Mouse (Mus musculus) heart, embryonic 13.5 days (tissue): ENCODE measurements around the gene Vwa8. TPM values are rescaled to one million over a fixed set of nuclear protein-coding genes. Genes with fewer than 3 reads are reported as not detected.

Experiments
- ATAC-seq: fragments of 200-750 bp; cut with Nextera tagmentation; 2 replicates; pipeline ENCODE4 v1.8.0; 2017; ENCODE audit warnings: moderate TSS enrichment; ENCODE audit not compliant: insufficient number of reproducible peaks, low FRiP score, low TSS enrichment; ENCODE audit errors: extremely low read depth
- H3K27ac ChIP-seq: fragments of 300-500 bp; sonication (generic); replicated peaks from 2 replicates; pipeline ENCODE4 v1.5.1; 2015; ENCODE audit warnings: moderate library complexity, mild to moderate bottlenecking, inconsistent platforms
- H3K27me3 ChIP-seq: fragments of 300-500 bp; sonication (generic); replicated peaks from 2 replicates; pipeline ENCODE4 v1.6.1; 2015; ENCODE audit warnings: mild to moderate bottlenecking, inconsistent platforms
- H3K36me3 ChIP-seq: fragments of 300-500 bp; sonication (generic); 2 replicates; pipeline ENCODE4 v1.6.1; 2015; ENCODE audit warnings: mild to moderate bottlenecking, inconsistent platforms
- H3K4me1 ChIP-seq: fragments of 300-500 bp; sonication (generic); 2 replicates; pipeline ENCODE4 v1.6.1; 2015; ENCODE audit warnings: inconsistent platforms
- H3K4me2 ChIP-seq: fragments of 300-500 bp; sonication (generic); 2 replicates; pipeline ENCODE4 v1.6.1; 2015; ENCODE audit warnings: inconsistent platforms, mild to moderate bottlenecking, moderate library complexity
- H3K4me3 ChIP-seq: fragments of 300-500 bp; sonication (generic); 2 replicates; pipeline ENCODE4 v1.5.1; 2015; ENCODE audit warnings: moderate library complexity, mild to moderate bottlenecking, inconsistent platforms
- H3K9ac ChIP-seq: fragments of 300-500 bp; sonication (generic); 2 replicates; pipeline ENCODE4 v1.6.1; 2015; ENCODE audit warnings: inconsistent platforms, mild to moderate bottlenecking, moderate library complexity
- H3K9me3 ChIP-seq: fragments of 300-500 bp; sonication (generic); 2 replicates; pipeline ENCODE4 v1.6.1; 2016; ENCODE audit warnings: inconsistent platforms
- WGBS: fragments of 180-500 bp; shearing (Covaris S2); methylation state at CpG from one replicate; pipeline ENCODE4 v1.1.7; 2015; ENCODE audit warnings: mixed read lengths; 5-methylcytosine and 5-hydroxymethylcytosine counted together
- polyA plus RNA-seq: library from polyadenylated mRNA; unstranded; fragments of >200 nt; fragmentation: Nextera tagmentation; extraction: Ambion mirVana; gene quantifications from 2 replicates; pipeline ENCODE4 v1.2.1, GENCODE M21; 2015

Gene Vwa8
- polyA plus RNA-seq, 1 experiment from 2014 or later = 14.9 TPM

- Histone ChIP-seq H3K27ac (no peak overlapping the region), H3K9me3 (peaks cover 8% of the 10 kb centered on the region; the same call in 1 of the 2 replicates)
- 68% methylated on average over 10 of the region's 10 CpGs for WGBS
These were observed 335.2 kb downstream of the Vwa8 start for GRCm38 (mm10) chr14:79184071-79184470.

GRCm38 (mm10) chr14:79185018-79185685 is 336.3 kb downstream of the Vwa8 start:
- H3K36me3 ChIP-seq = peaks cover 14% of the 10 kb centered on the region
- no peaks in the 10 kb centered on the region for H3K27me3 ChIP-seq
- no peak overlapping the region for H3K9ac ChIP-seq
- peaks cover 8% of the 10 kb centered on the region; the same call in 1 of the 2 replicates for H3K9me3 ChIP-seq
- H3K4me3 ChIP-seq = no peak overlapping the region
- no peak for ATAC-seq
- H3K4me1 ChIP-seq = peaks cover 10% of the 10 kb centered on the region
- H3K27ac ChIP-seq = no peak overlapping the region
- 65% methylated on average over 11 of the region's 11 CpGs for WGBS
- no peak overlapping the region for H3K4me2 ChIP-seq

More at GRCm38 (mm10) chr14:79184071-79184470, 335.2 kb downstream of the Vwa8 start:
- peaks cover 17% of the 10 kb centered on the region for H3K4me1 ChIP-seq
- no peak overlapping the region for H3K9ac ChIP-seq
- H3K27me3 ChIP-seq = no peaks in the 10 kb centered on the region
- no peak for ATAC-seq
- H3K36me3 ChIP-seq = peaks cover 14% of the 10 kb centered on the region
- no peak overlapping the region for H3K4me2 ChIP-seq
- no peak overlapping the region for H3K4me3 ChIP-seq

- H3K27ac ChIP-seq = no peak overlapping the region
These were observed 338.1 kb downstream of the Vwa8 start for GRCm38 (mm10) chr14:79186976-79187375.

GRCm38 (mm10) chr14:79196711-79197110 is 347.9 kb downstream of the Vwa8 start:
- no peaks in the 10 kb centered on the region for H3K36me3 ChIP-seq
- ATAC-seq = no peak
- WGBS = 72% methylated on average over 3 of the region's 3 CpGs
- no peaks in the 10 kb centered on the region for H3K27me3 ChIP-seq
- H3K4me1 ChIP-seq = no peaks in the 10 kb centered on the region
- no peak overlapping the region for H3K4me2 ChIP-seq
- no peak overlapping the region for H3K4me3 ChIP-seq
- H3K27ac ChIP-seq = no peak overlapping the region
- H3K9me3 ChIP-seq = no peaks in the 10 kb centered on the region
- no peak overlapping the region for H3K9ac ChIP-seq

More at GRCm38 (mm10) chr14:79186976-79187375, 338.1 kb downstream of the Vwa8 start:
- ATAC-seq = no peak
- Histone ChIP-seq H3K36me3 (peaks cover 14% of the 10 kb centered on the region), H3K4me1 (peaks cover 5% of the 10 kb centered on the region; the same call in 1 of the 2 replicates), H3K27me3 (no peaks in the 10 kb centered on the region), H3K9ac (no peak overlapping the region), H3K9me3 (peaks cover 8% of the 10 kb centered on the region; the same call in 1 of the 2 replicates), H3K4me3 (no peak overlapping the region), H3K4me2 (no peak overlapping the region)
- 89% methylated on average over 1 of the region's 1 CpGs for WGBS

- WGBS = 87% methylated on average over 15 of the region's 15 CpGs
- no peak overlapping the region for H3K4me3 ChIP-seq
- no peak overlapping the region for H3K9ac ChIP-seq
- H3K27me3 ChIP-seq = no peaks in the 10 kb centered on the region
- H3K4me2 ChIP-seq = no peak overlapping the region
- no peaks in the 10 kb centered on the region for H3K9me3 ChIP-seq
- H3K4me1 ChIP-seq = peaks cover 5% of the 10 kb centered on the region
- no peak overlapping the region for H3K27ac ChIP-seq
- ATAC-seq = no peak
- no peaks in the 10 kb centered on the region for H3K36me3 ChIP-seq
These were observed 349.2 kb downstream of the Vwa8 start for GRCm38 (mm10) chr14:79198066-79198465.

- H3K27me3 ChIP-seq = peaks cover 4% of the 10 kb centered on the region; the same call in 1 of the 2 replicates
- no peaks in the 10 kb centered on the region for H3K36me3 ChIP-seq
- H3K4me3 ChIP-seq = no peak overlapping the region
- H3K4me1 ChIP-seq = peaks cover 12% of the 10 kb centered on the region
- 0 out of 2 replicates have a peak overlapping the region, but pooled peaks have one; percentile 33 for H3K27ac ChIP-seq
- H3K9ac ChIP-seq = no peak overlapping the region
- no peak for ATAC-seq
- H3K4me2 ChIP-seq = no peak overlapping the region
- no peaks in the 10 kb centered on the region for H3K9me3 ChIP-seq
- 72% methylated on average over 9 of the region's 9 CpGs for WGBS
These were observed 351.5 kb downstream of the Vwa8 start for GRCm38 (mm10) chr14:79200133-79200891.

GRCm38 (mm10) chr14:79200892-79201285 is 352.0 kb downstream of the Vwa8 start:
- 0 out of 2 replicates have a peak overlapping the region, but pooled peaks have one; percentile 3 for H3K27ac ChIP-seq
- no peak for ATAC-seq
- H3K4me1 ChIP-seq = peaks cover 14% of the 10 kb centered on the region
- no peak overlapping the region for H3K4me2 ChIP-seq
- no peaks in the 10 kb centered on the region for H3K9me3 ChIP-seq
- H3K36me3 ChIP-seq = no peaks in the 10 kb centered on the region
- no peak overlapping the region for H3K4me3 ChIP-seq
- WGBS = 84% methylated on average over 9 of the region's 9 CpGs
- H3K27me3 ChIP-seq = peaks cover 4% of the 10 kb centered on the region; the same call in 1 of the 2 replicates
- no peak overlapping the region for H3K9ac ChIP-seq

- H3K9ac ChIP-seq = no peak overlapping the region
- no peak for ATAC-seq
- WGBS = 47% methylated on average over 4 of the region's 4 CpGs
- no peak overlapping the region for H3K4me2 ChIP-seq
- H3K4me1 ChIP-seq = peaks cover 16% of the 10 kb centered on the region
- peaks cover 4% of the 10 kb centered on the region; the same call in 1 of the 2 replicates for H3K27me3 ChIP-seq
- no peak overlapping the region for H3K4me3 ChIP-seq
- H3K36me3 ChIP-seq = no peaks in the 10 kb centered on the region
- no peaks in the 10 kb centered on the region for H3K9me3 ChIP-seq
- H3K27ac ChIP-seq = peak overlapping the region; percentile 32; the same call in 1 of the 2 replicates
These were observed 354.0 kb downstream of the Vwa8 start for GRCm38 (mm10) chr14:79202722-79203362.

GRCm38 (mm10) chr14:79203496-79204158 is 354.8 kb downstream of the Vwa8 start:
- ATAC-seq = no peak
- H3K4me3 ChIP-seq = no peak overlapping the region
- no peak overlapping the region for H3K4me2 ChIP-seq
- peaks cover 16% of the 10 kb centered on the region for H3K4me1 ChIP-seq
- no peaks in the 10 kb centered on the region for H3K9me3 ChIP-seq
- H3K27me3 ChIP-seq = peaks cover 4% of the 10 kb centered on the region; the same call in 1 of the 2 replicates
- peak overlapping the region; percentile 33; the same call in 1 of the 2 replicates for H3K9ac ChIP-seq
- H3K27ac ChIP-seq = peak overlapping the region; percentile 17; the same call in 1 of the 2 replicates
- H3K36me3 ChIP-seq = no peaks in the 10 kb centered on the region
- 54% methylated on average over 12 of the region's 12 CpGs for WGBS

GRCm38 (mm10) chr14:79204866-79205265 is 356.0 kb downstream of the Vwa8 start:
- Histone ChIP-seq H3K4me3 (no peak overlapping the region), H3K4me2 (no peak overlapping the region), H3K27me3 (peaks cover 4% of the 10 kb centered on the region; the same call in 1 of the 2 replicates), H3K9ac (no peak overlapping the region), H3K4me1 (peaks cover 16% of the 10 kb centered on the region), H3K36me3 (no peaks in the 10 kb centered on the region), H3K27ac (no peak overlapping the region), H3K9me3 (no peaks in the 10 kb centered on the region)
- 88% methylated on average over 7 of the region's 7 CpGs for WGBS
- ATAC-seq = no peak
